Mouse (Mus musculus) left cerebral cortex, postnatal 25 days (tissue): ENCODE measurements around the gene Olfr62. TPM values are rescaled to one million over a fixed set of nuclear protein-coding genes. Genes with fewer than 3 reads are reported as not detected.

Source experiments
- DNase-seq, 2 experiments: peaks; one replicate each; pipeline ENCODE4 v3.0.0; 2022; ENCODE audit warnings: low spot score in 2 of 2, mixed read lengths in 1 of 2
- intact Hi-C: fragments of 180-260 bp; cut with DNase I; formaldehyde crosslinking; loops from one replicate; pipeline ENCODE4 v1.15.1; 2025
- total RNA-seq, 2 experiments: library from RNA; stranded (reverse); gene quantifications; 2 replicates each; pipeline ENCODE4 v1.2.3; 2021

The Olfr62 gene
- not detected for total RNA-seq

DNA sequence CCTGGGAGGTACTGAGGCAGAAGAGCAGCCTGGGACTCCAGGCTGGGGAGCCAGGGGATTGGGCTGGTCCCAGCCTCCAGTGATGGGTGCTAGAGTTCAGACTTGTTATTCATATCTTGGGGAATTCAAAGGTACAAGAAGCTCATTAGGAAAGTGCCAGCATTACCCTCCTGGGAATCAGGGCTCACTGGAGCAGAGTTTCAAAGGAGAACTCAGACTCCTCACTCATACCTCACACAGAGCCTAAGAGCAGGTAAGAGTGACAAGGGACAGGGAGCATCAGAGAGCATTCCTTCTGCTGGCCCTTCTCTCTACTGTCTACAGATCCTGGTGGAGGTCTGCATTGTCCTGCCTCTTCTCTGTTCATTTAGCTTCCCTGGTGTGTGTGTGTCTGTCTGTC is at the start of gene Olfr62:
Gene Olfr62 (plus strand): TSS at position 301 of the 400 bp plus-strand sequence.
- DNase-seq = no peak
- intact Hi-C loops = no loop called here

DNA sequence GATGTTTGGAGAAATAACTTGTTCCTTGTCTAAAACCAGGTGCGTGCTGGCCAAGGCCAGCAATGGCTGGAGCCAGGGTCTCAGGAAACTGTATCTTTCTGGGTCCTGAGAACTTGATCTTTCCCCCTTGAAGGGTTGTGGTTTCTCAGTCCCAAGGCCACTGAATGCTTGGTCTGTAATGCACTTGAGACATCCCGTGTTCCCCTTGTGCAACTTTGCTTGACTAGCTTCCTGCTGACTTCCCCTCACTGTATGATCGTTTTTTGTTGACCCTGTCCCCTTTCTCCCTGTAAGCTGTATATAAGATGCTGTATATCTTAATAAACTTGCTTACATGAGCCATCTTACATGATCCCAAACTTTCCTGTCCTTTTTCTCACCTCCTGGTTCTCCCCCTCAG is 48.9 kb upstream of the Olfr62 start:
- DNase-seq = no peak
- intact Hi-C loops = no loop called here

DNA sequence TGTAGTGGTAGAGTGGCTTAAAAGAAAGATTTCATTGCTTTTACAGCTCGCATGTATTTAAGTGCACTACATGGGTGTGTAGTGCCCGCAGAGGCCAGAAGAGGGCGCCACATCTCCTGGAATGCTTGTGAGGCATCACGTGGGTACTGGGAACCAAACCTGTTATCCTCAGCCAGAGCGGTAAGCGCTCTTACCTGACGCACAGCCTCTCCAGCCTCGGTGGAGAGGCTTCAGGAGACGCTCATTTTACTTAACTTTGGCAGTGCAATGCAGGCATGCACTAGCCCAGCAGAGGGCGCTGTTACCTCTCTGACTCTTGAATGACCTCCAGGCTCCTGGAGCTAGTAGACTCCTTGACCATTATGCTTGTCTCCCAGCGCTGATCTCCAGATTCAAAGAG is 46.1 kb upstream of the Olfr62 start:
- intact Hi-C loops = no loop called here
- peak in 1 of 2 experiments; percentile 14 for DNase-seq

GRCm38 (mm10) chr4:118615412-118615811 is 43.3 kb upstream of the Olfr62 start:
- no peak for DNase-seq
- intact Hi-C loops = no loop called here

GRCm38 (mm10) chr4:118620279-118620966 is 38.3 kb upstream of the Olfr62 start, which contains the start of the genes Cfap57 and Ebna1bp2:
TSS of gene Cfap57 (minus strand) at chr4:118620777.
TSS of gene Ebna1bp2 (plus strand) at chr4:118620799.
- peak; percentile 90 to 96 for DNase-seq
- intact Hi-C loops = no loop called here

DNA sequence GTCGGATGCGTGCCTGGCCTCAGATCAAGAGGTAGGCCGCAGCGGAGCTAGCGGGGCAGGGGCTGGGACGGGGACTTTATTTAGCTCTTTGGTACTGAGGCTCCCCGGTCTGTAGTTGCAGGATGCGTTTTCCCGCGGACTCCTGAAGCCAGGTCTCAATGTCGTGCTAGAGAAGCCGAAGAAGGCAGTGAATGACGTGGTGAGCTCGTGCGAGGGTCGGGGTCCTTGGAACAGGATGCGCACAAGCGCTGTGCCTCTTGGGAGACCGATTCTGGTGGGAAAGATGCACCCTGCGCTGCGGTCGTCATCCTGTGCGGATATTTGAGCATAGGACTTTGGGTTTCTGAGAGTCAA is 37.8 kb upstream of the Olfr62 start:
- intact Hi-C loops = no loop called here
- no peak for DNase-seq

DNA sequence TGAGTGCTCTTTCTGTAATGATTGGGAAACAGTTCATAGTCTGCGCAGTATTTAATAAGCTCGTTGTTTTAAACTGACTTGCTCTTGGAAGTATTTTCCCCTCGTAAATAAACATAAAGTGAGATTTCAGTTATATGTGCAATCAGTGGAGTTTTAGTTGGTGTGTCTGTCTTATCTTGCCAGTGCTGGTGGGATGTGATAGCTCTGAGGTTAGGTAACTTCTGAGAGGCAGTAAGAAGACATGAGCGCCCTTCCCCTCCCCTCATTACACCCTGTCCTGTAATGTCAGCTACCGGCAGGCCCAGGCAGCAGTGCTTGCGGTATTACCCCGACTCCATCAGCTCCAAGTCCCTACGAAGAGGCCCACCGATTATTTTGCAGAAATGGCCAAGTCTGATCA is 37.0 kb upstream of the Olfr62 start:
- intact Hi-C loops = no loop called here
- DNase-seq = no peak

DNA sequence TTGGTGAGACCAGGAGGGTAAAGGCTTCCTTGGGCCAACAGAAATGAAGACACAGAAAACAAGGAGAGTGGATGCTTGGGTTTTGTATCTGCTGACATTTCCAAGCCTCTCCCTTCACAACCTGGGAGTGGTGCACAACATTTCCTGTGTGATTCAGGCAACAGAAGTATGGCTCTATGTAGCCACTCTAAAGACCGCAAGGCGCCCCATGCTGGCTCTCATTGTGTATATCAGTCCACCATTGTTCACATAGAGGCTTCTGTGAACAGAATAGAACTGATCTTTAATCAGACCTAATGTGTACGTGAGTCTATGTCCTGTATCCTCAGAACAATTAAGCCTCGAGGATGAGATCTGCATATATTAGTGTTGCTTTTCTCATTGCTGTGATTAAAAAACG is 28.5 kb upstream of the Olfr62 start:
- no peak for DNase-seq
- intact Hi-C loops = no loop called here

- peak; percentile 12 to 35 for DNase-seq
- intact Hi-C loops = loop anchor here (10.0 kb wide), 1 partner anchor 542 kb away; no protein-coding TSS in a partner anchor
These were observed 16.2 kb upstream of the Olfr62 start for GRCm38 (mm10) chr4:118642346-118643190.

DNA sequence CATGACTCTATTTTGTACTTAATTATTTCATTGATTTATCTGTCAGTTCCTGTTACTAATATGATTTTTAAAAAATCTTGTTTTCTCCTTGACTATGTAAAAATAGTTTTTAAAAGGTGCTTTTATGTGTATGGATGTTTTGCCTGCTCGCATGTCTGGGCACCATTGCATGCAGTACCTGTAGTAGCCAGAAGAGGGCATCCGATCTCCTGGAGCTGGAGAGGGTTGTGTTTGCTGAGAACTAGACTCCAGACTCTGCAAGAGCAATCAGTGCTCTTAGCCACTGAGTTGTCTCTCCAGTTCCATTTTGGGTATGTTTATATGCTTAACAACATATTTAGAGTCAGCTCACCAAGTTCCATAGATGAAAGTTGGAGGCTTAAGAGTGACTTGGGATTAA is 13.5 kb upstream of the Olfr62 start:
- intact Hi-C loops = loop anchor here (1.0 to 10.0 kb wide), 2 partner anchors 343 to 540 kb away; no protein-coding TSS in a partner anchor
- DNase-seq = peak; percentile 49 to 54

- DNase-seq = no peak
- intact Hi-C loops = no loop called here
These were observed 28.3 kb downstream of the Olfr62 start for GRCm38 (mm10) chr4:118687086-118687485.

GRCm38 (mm10) chr4:118692412-118692973 is 33.7 kb downstream of the Olfr62 start, which contains the start of gene Olfr1342:
TSS of gene Olfr1342 (minus strand) at chr4:118692756.
- intact Hi-C loops = no loop called here

GRCm38 (mm10) chr4:118693812-118694211 is 35.1 kb downstream of the Olfr62 start:
- intact Hi-C loops = no loop called here

More at GRCm38 (mm10) chr4:118692412-118692973, 33.7 kb downstream of the Olfr62 start, which contains the start of gene Olfr1342:
- no peak for DNase-seq

DNA sequence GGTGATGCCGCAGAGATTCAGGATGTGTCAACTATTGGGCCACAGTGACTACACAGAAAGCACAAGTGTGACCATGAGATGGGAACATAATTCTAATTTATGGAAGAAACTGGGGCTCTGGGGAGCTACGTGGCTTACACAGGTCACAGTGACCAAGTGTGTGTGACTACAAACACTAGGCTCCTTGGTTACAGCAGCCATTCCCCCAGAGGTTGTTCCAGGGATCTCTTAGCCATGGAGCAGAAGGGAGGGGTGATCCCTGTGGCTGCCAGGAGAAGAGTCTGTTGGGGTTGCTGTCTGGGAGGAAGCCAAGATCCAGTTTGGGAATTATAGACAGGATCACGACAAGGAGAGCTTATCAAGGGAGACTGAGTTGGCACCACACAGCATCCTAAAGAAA is 44.5 kb downstream of the Olfr62 start, which contains the start of gene Olfr1341:
Gene Olfr1341 (plus strand): TSS at position 301 of the 400 bp plus-strand sequence.
- no peak for DNase-seq
- intact Hi-C loops = no loop called here

More at GRCm38 (mm10) chr4:118693812-118694211, 35.1 kb downstream of the Olfr62 start:
- DNase-seq = peak in 1 of 2 experiments; percentile 6

- no peak for DNase-seq
- intact Hi-C loops = no loop called here
These were observed 49.3 kb downstream of the Olfr62 start for GRCm38 (mm10) chr4:118708086-118708485.

GRCm38 (mm10) chr4:118711656-118712055 is 52.9 kb downstream of the Olfr62 start:
- intact Hi-C loops = no loop called here
- no peak for DNase-seq
